Mouse (Mus musculus) cerebellum, adult 18-20 months (tissue): ENCODE measurements around the gene Atg101.
"Not testable (repeated sequence)": the region's sequence is repeated elsewhere in the genome, so short reads cannot be mapped to it uniquely, and the experiment has no call there.

Experiments used
- DNase-seq, 2 experiments: peaks; one replicate each; pipeline ENCODE4 v3.0.0; 2021

Atg101 gene

DNA sequence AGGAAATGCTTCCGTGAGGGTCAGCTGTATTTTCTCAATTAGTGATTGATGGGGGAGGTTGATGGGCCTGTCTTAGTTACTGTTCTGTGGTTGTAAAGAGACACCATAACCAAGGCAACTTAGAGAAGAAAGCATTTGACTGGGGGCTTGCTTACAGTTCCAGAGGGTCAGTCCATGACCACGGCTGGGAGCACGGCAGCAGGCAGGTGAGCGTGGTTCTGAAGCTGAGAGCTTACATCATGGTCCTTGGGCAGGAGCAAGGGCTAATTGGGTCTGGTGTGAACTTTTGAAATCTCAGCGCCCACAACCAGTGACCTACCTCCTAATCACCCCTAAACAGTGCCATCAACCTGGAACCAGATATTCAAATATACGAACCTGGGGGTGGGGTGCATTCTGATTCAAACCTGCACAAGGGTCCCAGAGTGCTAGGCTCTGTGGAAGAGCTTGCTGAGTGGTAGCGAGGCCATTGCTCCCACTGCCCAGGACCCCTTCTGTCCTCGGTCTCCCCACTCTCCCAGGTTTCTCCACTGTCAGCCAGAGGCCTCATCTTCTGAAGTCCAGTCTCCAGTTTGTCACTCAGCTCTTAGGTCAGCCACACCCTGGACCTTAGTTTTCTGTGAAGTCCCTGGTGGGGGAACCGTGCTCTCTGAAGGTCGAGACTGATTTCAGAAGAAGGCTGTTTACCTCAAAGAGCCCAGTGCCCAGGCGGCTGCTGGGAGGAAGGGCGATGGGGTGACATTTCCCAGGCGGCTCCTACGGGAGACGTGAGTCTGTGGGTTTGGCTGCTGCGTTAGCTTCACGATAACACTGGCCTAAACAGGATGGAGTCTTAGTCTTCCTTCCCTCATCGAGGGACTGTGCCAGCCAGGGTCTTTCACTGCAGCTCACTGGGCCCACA lies 33.1 kb downstream of the Atg101 start:
- DNase-seq = no peak

- no peak for DNase-seq
Observed at GRCm38 (mm10) chr15:101317814-101318500, 33.9 kb downstream of the Atg101 start.

DNA sequence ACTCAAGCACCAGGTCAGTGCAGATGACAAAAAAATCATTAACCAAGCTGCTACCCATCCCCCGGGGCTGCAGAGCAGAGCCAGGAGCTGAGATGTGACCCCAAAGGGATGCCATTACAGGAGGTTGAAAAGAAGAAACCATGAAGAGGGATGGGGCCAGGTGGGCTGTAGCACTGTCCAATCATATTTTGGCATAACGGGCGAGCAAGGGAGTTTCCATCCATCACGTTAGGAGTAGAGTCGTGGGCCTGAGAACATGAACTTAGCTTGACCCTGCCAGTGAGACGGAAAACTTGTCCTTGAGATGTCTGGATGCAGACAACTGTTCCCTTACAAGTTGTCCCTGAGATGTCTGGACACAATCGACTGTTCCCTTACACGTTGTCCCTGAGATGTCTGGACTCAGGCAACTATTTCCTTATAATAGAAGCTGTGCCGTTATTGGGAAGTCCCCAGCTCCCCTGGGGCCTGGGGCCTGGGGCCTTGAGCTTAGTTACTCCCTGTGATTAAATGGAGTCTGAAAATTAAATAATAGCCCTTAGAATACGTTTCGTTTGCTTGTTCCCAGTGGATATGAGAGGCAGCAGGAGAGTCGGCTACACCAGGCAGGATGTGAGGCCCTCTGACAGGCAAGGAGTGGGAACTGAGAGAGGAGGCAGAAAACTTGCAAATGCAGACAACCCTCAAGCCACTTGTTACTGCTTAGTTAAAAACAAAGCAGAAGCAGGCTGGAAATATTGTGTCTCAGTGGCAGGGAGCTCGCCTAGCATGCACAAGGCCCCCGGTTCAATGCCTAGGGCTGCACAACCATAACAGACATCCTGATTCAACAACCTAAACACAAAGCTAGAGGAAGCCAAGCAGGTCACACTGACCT lies 35.1 kb downstream of the Atg101 start:
- no peak for DNase-seq

DNA sequence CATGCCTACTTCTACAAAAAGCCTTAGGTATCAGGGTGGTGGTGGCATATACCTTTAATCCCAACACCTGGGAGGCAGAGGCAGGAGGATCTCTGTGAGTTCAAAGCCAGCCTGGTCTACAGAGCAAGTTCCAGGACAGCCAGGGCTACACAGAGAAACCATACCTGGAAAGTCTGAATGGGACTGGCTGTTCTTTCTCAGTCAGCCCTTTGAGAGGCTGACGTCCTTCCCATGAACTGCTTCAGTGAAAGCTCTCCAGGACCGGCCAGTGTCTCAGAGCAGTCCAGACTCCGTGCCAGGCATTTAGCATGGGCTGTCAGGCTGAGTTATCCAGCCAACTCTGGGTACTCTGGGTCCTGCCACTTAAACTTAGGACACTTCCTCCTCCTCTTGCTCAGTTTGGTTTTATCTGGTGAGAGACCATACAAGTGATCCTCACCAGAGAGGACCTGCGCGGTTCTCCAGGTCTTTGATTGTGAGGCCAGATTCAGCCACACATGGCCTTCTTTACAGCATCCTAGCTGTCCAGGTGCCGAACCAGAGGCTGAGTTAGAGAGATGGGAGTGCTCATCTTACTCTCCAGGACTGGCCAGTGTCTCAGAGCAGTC lies 36.0 kb downstream of the Atg101 start:
- DNase-seq = no peak

DNA sequence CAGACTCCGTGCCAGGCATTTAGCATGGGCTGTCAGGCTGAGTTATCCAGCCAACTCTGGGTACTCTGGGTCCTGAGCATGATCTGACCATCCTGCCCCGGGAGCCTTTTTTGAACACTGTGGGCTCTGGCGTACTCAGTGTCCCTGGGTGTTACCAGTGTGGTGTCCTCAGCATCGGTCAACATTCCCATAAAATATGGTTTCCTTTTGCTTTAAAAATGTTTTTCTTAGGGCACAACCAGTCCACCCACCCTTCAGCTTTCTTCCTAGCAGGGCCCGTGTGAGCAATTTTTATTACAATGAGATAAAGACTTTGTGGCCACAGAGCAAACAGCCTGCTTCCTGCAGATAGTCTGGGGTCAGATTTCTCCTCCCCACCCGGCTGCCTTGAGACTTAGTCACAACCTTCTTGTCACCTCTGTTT lies 36.6 kb downstream of the Atg101 start:
- no peak for DNase-seq

- no peak for DNase-seq
Observed at GRCm38 (mm10) chr15:101321126-101321525, 37.1 kb downstream of the Atg101 start.

- DNase-seq = no peak
Observed at GRCm38 (mm10) chr15:101322106-101322505, 38.0 kb downstream of the Atg101 start.

DNA sequence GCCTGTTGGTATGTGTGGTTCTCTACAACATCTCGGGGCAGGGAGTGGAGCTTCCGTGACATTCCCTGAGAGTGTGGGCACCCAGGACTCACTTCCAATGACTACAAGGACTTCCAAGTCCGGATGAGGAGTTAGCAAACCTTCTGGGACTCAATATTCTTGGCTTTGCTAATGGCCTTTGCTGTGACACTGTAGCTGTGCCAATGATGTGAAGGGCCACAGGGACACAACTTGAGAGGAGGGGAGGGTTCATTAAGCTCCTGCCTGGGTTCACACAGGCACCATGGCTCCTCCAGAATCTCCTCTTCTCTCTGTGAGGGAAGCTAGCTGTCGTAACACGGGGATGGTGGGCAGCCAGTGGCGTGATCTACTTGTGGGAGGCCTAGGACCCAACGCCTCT lies 38.6 kb downstream of the Atg101 start:
- no peak for DNase-seq

GRCm38 (mm10) chr15:101323511-101323910 lies 39.4 kb downstream of the Atg101 start:
- DNase-seq = no peak

DNA sequence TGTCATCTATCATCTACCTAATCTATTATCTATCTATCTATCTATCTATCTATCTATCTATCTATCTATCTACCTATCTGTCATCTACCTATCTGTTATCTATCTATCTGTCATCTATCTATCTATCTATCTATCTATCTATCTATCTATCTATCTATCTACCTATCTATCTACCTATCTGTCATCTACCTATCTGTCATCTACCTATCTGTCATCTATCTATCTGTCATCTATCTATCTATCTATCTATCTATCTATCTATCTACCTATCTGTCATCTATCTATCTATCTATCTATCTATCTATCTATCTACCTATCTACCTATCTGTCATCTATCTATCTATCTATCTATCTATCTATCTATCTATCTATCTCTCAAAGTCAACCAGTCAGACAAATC lies 40.3 kb downstream of the Atg101 start:
- not testable (repeated sequence) for DNase-seq

GRCm38 (mm10) chr15:101325991-101326534 lies 42.0 kb downstream of the Atg101 start:
- no peak for DNase-seq

GRCm38 (mm10) chr15:101327282-101327681 lies 43.2 kb downstream of the Atg101 start:
- peak; percentile 60 to 74 for DNase-seq

DNA sequence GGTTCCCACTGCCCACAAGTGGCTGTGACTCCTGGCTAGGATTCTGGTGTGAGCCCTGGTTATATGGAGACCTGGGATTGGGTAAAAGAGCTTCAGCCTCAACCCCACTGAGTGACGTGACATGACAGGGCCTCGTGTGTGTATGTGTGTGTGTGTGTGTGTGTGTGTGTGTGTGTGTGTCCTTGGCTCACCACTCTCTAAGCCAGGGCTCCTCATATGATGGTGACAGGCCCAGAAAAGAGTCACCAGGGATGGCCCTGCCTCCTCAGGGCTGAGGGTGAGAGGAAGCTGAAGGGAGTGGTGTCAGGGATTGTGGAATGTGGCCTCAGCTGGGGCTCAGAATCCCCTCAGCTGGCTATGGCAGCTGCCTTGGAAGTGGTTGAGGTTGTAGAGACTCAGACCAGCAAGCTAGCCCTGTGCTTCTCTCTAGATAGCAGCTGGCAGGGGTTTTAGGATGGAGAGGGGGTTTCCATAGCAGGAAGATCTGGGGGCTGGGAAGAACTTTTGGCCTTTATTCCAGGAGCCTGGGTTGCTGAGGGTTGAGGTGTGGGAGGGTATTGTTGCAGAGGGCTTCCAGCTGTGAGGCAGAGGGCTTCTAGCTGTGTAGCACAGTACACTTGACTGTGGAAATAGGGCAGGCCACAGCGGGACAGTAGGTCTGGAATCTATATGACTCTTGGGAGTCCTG lies 44.9 kb downstream of the Atg101 start:
- no peak for DNase-seq

- no peak for DNase-seq
Observed at GRCm38 (mm10) chr15:101329564-101329892, 45.5 kb downstream of the Atg101 start.

DNA sequence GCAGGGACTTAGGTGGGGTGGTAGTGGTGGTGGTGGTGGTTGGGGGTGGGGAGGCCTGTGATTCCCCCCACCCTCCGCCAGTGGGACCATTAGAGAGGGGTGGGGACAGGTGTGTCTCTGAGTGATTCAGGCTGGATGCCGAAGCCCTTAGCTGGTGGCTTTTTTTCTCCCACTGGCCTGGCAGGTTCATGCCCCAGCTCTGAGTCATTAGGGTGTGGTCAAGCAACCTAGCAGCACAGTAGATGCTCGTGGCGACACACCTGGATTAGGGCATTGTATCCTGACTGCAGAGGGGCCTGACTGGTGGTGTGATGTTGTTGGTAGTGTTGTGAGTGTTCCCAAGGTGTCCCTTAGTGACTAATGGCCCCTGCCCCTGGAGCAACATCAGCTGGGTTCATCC lies 47.0 kb downstream of the Atg101 start:
- DNase-seq = no peak

- DNase-seq = no peak
Observed at GRCm38 (mm10) chr15:101332370-101332769, 48.3 kb downstream of the Atg101 start.

DNA sequence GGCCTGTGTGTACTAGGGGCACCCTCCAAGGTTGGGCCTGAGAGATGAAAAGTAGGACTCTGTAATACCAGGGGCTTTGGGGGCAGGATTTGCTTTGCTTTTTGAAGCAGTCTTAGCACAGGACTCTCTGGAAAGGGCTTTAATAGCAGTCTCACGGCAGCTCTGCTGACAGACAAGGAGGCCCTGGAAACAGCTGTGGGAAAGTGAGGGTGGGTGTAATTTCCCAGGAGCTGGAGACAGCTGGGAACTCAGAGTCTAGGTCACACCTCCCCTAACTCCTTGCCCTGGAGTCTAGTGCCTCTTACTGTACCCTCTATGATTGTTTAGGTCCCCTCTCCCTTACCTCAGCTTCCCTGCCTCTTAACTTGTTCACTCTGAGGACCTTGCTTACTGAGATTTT lies 49.1 kb downstream of the Atg101 start:
- no peak for DNase-seq

DNA sequence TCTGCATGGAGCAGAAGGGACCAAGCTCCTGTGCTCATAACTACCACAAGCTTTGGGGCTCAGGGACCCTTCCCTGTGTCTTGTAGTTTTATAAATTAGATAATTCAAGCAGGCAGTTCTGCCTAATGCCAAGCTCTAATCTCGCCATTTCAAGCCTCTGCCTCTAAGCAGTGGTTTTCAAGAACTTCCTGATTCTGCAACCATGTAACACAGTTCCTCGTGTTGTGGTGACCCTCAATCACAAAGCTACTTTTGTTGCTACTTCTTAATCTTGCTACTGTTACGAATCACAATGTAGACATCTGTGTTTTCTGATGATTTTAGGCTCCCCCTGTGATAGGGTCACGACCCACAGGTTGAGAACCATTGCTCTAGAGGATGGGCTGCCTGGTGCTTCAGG lies 49.6 kb downstream of the Atg101 start:
- DNase-seq = no peak

GRCm38 (mm10) chr15:101336474-101337174 lies 52.6 kb downstream of the Atg101 start:
- no peak for DNase-seq

DNA sequence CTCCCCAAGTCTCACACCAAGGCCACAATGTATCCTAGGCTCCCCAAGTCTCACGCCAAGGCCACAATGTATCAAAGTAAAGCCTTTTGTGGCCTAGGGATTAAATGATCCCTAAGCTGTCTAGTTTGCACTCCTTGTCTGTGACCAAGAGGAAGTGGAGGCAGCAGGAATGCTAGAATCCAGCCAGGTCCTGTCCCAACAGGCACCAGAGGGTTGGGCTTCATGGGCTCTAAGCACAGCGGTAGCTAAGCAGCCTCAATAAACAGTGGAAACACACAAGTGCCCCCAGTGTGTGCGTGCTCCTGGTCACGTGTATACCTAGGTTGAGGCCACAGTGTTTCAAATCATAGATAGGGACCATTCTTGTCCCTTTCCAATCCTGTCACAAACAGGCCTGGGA lies 54.3 kb downstream of the Atg101 start:
- no peak for DNase-seq

DNA sequence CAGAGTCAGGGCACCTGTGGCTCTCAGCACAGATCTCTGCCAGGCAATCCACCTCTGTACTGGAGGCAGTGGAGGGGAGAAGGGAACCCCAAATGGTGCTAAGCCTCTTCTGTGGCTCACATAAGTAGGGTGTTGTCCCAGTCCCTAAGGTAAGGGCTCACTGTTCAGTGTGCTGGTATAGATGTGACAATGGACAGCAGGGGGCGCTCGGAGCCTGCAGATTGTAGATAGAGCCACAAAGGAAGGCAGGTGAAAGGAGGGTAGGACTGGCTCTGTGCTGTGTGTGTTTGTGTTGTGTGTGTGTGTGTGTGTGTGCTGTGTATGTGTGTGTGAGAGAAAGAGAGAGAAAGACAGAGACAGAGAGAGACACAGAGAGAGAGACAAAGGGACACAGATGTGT lies 55.5 kb downstream of the Atg101 start:
- peak; percentile 81 to 92 for DNase-seq
